Mouse (Mus musculus) CH12.LX (cell line): ENCODE data around the gene Layn. TPM values are rescaled to one million over a fixed set of nuclear protein-coding genes. Genes with fewer than 3 reads are reported as not detected.

ENCODE experiments used
- DNase-seq: peaks from one replicate; pipeline ENCODE4 v3.0.0-alpha.2; 2013; ENCODE audit errors: extremely low read depth
- H3K27ac ChIP-seq: 2 replicates; pipeline ENCODE4 v1.5.1; 2012; ENCODE audit warnings: low read depth, mild to moderate bottlenecking, control low read depth, moderate library complexity; ENCODE audit not compliant: insufficient read depth
- H3K27me3 ChIP-seq: replicated peaks from 2 replicates; pipeline ENCODE3; 2012; ENCODE audit warnings: inconsistent platforms
- H3K36me3 ChIP-seq, 2 experiments: replicated peaks in 1 of 2; 2 replicates each; pipeline versions ENCODE3 to v1.6.1; 2012; ENCODE audit warnings: inconsistent platforms in 1 of 2, low read length in 1 of 2, mild to moderate bottlenecking in 1 of 2, mixed read lengths in 1 of 2, moderate library complexity in 1 of 2; ENCODE audit not compliant: control insufficient read depth in 1 of 2, insufficient read depth in 1 of 2
- H3K4me1 ChIP-seq, 2 experiments: 2 replicates each; pipeline ENCODE4 v1.6.1; 2012; ENCODE audit warnings: inconsistent platforms in 1 of 2, moderate library complexity in 1 of 2; ENCODE audit not compliant: insufficient read depth in 2 of 2, control insufficient read depth in 1 of 2
- H3K4me2 ChIP-seq: 2 replicates; pipeline ENCODE4 v1.6.1; 2012; ENCODE audit warnings: low read depth, mild to moderate bottlenecking, control low read depth; ENCODE audit not compliant: poor library complexity, insufficient read depth, severe bottlenecking
- H3K4me3 ChIP-seq, 3 experiments: fragments of 150-350 bp in 1 of 3; sonication (generic) in 1 of 3; replicated peaks in 1 of 3; 2 replicates each; pipeline versions ENCODE3 to v1.5.1; 2011 to 2012; ENCODE audit warnings: low read depth in 2 of 3, low read length in 2 of 3, mild to moderate bottlenecking in 2 of 3, moderate library complexity in 2 of 3, control low read depth in 1 of 3, improper control_type of control experiment in 1 of 3, inconsistent platforms in 1 of 3, mixed read lengths in 1 of 3; ENCODE audit not compliant: poor library complexity in 1 of 3
- H3K79me2 ChIP-seq: replicated peaks from 2 replicates; pipeline ENCODE4 v1.6.1; 2012; ENCODE audit warnings: mild to moderate bottlenecking, moderate library complexity; ENCODE audit not compliant: control insufficient read depth, poor library complexity, insufficient read depth, severe bottlenecking; ENCODE audit errors: extremely low read depth
- H3K9ac ChIP-seq: 2 replicates; pipeline ENCODE4 v1.6.1; 2012; ENCODE audit warnings: low read depth, mild to moderate bottlenecking, control low read depth, moderate library complexity; ENCODE audit not compliant: insufficient read depth
- H3K9me3 ChIP-seq: replicated peaks from 2 replicates; pipeline ENCODE3; 2012; ENCODE audit warnings: low read length, inconsistent platforms, mixed read lengths
- CHD2 ChIP-seq: IDR thresholded peaks from 2 replicates; pipeline ENCODE4 v1.6.1; 2011; ENCODE audit warnings: low read length, improper control_type of control experiment
- CTCF ChIP-seq, 2 experiments: IDR thresholded peaks in 1 of 2; conservative IDR thresholded peaks in 1 of 2; 2 replicates each; pipeline ENCODE4 v1.5.1; 2011 to 2012; ENCODE audit warnings: low read depth in 2 of 2, low read length in 2 of 2, improper control_type of control experiment in 1 of 2, inconsistent platforms in 1 of 2, mild to moderate bottlenecking in 1 of 2, moderate library complexity in 1 of 2
- E2F4 ChIP-seq: IDR thresholded peaks from 2 replicates; pipeline ENCODE4 v1.6.1; 2011; ENCODE audit warnings: low read depth, low read length, improper control_type of control experiment; ENCODE audit not compliant: insufficient replicate concordance
- ELF1 ChIP-seq: IDR thresholded peaks from 2 replicates; pipeline ENCODE4 v1.6.1; 2014; ENCODE audit warnings: low read depth, mild to moderate bottlenecking, inconsistent platforms, low read length, improper control_type of control experiment
- ETS1 ChIP-seq: conservative IDR thresholded peaks from 2 replicates; pipeline ENCODE4 v1.6.1; 2012; ENCODE audit warnings: low read depth, mild to moderate bottlenecking, inconsistent platforms, low read length, improper control_type of control experiment, moderate library complexity
- HCFC1 ChIP-seq: IDR thresholded peaks from 2 replicates; pipeline ENCODE4 v1.6.1; 2012; ENCODE audit warnings: low read depth, mild to moderate bottlenecking, inconsistent platforms, low read length, improper control_type of control experiment
- IRF4 ChIP-seq: IDR thresholded peaks from 2 replicates; pipeline ENCODE4 v1.6.1; 2014; ENCODE audit warnings: low read depth, mild to moderate bottlenecking, inconsistent platforms, low read length, improper control_type of control experiment
- JUN ChIP-seq: IDR thresholded peaks from 2 replicates; pipeline ENCODE4 v1.6.1; 2011; ENCODE audit warnings: low read depth, mild to moderate bottlenecking, low read length, improper control_type of control experiment, moderate library complexity; ENCODE audit not compliant: insufficient read depth
- JUND ChIP-seq: conservative IDR thresholded peaks from 2 replicates; pipeline ENCODE4 v1.6.1; 2011; ENCODE audit warnings: low read depth, low read length, improper control_type of control experiment
- KAT2A ChIP-seq: IDR thresholded peaks from 2 replicates; pipeline ENCODE4 v1.6.1; 2012; ENCODE audit warnings: low read length, improper control_type of control experiment, inconsistent platforms; ENCODE audit not compliant: insufficient replicate concordance
- MAX ChIP-seq: IDR thresholded peaks from 2 replicates; pipeline ENCODE4 v1.6.1; 2011; ENCODE audit warnings: low read length, improper control_type of control experiment
- MAZ ChIP-seq: IDR thresholded peaks from 2 replicates; pipeline ENCODE4 v1.6.1; 2012; ENCODE audit warnings: low read depth, mild to moderate bottlenecking, inconsistent platforms, low read length, improper control_type of control experiment, moderate library complexity
- MXI1 ChIP-seq: IDR thresholded peaks from 2 replicates; pipeline ENCODE4 v1.6.1; 2011; ENCODE audit warnings: mild to moderate bottlenecking, low read depth, low read length, improper control_type of control experiment
- MYC ChIP-seq: IDR thresholded peaks from 2 replicates; pipeline ENCODE4 v1.6.1; 2011; ENCODE audit warnings: low read depth, mild to moderate bottlenecking, improper control_type of control experiment, low read length
- NRF1 ChIP-seq: IDR thresholded peaks from 2 replicates; pipeline ENCODE4 v1.6.1; 2014; ENCODE audit warnings: low read depth, mild to moderate bottlenecking, inconsistent platforms, low read length, improper control_type of control experiment, moderate library complexity
- RCOR1 ChIP-seq: conservative IDR thresholded peaks from 2 replicates; pipeline ENCODE4 v1.6.1; 2012; ENCODE audit warnings: low read depth, mild to moderate bottlenecking, inconsistent platforms, low read length, improper control_type of control experiment
- SMC3 ChIP-seq: IDR thresholded peaks from 2 replicates; pipeline ENCODE4 v1.6.1; 2011; ENCODE audit warnings: low read depth, low read length, improper control_type of control experiment
- TCF12 ChIP-seq: IDR thresholded peaks from 2 replicates; pipeline ENCODE4 v1.6.1; 2014; ENCODE audit warnings: low read depth, mild to moderate bottlenecking, inconsistent platforms, low read length, improper control_type of control experiment
- UBTF ChIP-seq: IDR thresholded peaks from 2 replicates; pipeline ENCODE4 v1.6.1; 2012; ENCODE audit warnings: low read depth, mild to moderate bottlenecking, inconsistent platforms, low read length, improper control_type of control experiment, moderate library complexity
- USF1 ChIP-seq: IDR thresholded peaks from 2 replicates; pipeline ENCODE4 v1.6.1; 2014; ENCODE audit warnings: low read depth, mild to moderate bottlenecking, inconsistent platforms, low read length, improper control_type of control experiment
- ZKSCAN1 ChIP-seq: IDR thresholded peaks from 2 replicates; pipeline ENCODE4 v1.6.1; 2012; ENCODE audit warnings: low read depth, inconsistent platforms, low read length, improper control_type of control experiment, borderline replicate concordance
- ZMIZ1 ChIP-seq: IDR thresholded peaks from 2 replicates; pipeline ENCODE4 v1.6.1; 2012; ENCODE audit warnings: low read depth, mild to moderate bottlenecking, inconsistent platforms, low read length, improper control_type of control experiment
- ZNF384 ChIP-seq: IDR thresholded peaks from 2 replicates; pipeline ENCODE4 v1.6.1; 2012; ENCODE audit warnings: low read depth, low read length, improper control_type of control experiment, inconsistent platforms
- dilution Hi-C: fragments of 300-500 bp; cut with MboI; formaldehyde crosslinking; loops from 2 replicates; pipeline ENCODE4 v1.14.3; 2020; ENCODE audit warnings: low sequenced_read_pairs; ENCODE audit not compliant: extremely low pct_unique_long_range_greater_than_20kb, extremely low pct_ligation_motif_present
- in situ Hi-C: fragments of 300-500 bp; cut with MboI; formaldehyde crosslinking; loops from 3 replicates; pipeline ENCODE4 v1.14.3; 2019; ENCODE audit warnings: low sequenced_read_pairs, low pct_ligation_motif_present, low pct_unique_long_range_greater_than_20kb, mixed read lengths
- polyA plus RNA-seq: library from polyadenylated mRNA; unstranded; fragments of >175 nt; gene quantifications from 2 replicates; pipeline ENCODE4 v1.2.1, GENCODE M21; 2012; ENCODE audit warnings: low read depth; ENCODE audit not compliant: insufficient read length
- total RNA-seq, 2 experiments: library from RNA; depleted of rRNA; stranded (reverse); fragments of 300-350 nt in 1 of 2; fragments of >200 nt in 1 of 2; gene quantifications; 2 replicates each; pipeline ENCODE4 v1.2.3; 2012 to 2014

Gene Layn
- total and polyA plus RNA-seq, 3 experiments, result not detected

GRCm38 (mm10) chr9:51101756-51102425, 25.0 kb upstream of the Layn start, which contains the start of gene 4833427G06Rik:
TSS of gene 4833427G06Rik (minus strand) at chr9:51102078.
- no peak within 1 kb of the TSS for H3K9ac ChIP-seq
- TF ChIP-seq MXI1, result no peak
- TF ChIP-seq ELF1, result no peak
- no peak for TF ChIP-seq TCF12
- no peak for TF ChIP-seq ZNF384
- no peak for TF ChIP-seq MAX
- TF ChIP-seq USF1, result no peak
- no peak for TF ChIP-seq HCFC1
- no peak for TF ChIP-seq ZMIZ1
- no peak for TF ChIP-seq IRF4
- no peak for TF ChIP-seq SMC3
- no peak for TF ChIP-seq MYC
- no peak for TF ChIP-seq UBTF
- no peak for TF ChIP-seq CHD2
- TF ChIP-seq E2F4, result no peak
- no peak for TF ChIP-seq RCOR1
- TF ChIP-seq NRF1, result no peak
- TF ChIP-seq CTCF (conservative IDR thresholded peaks at IDR 0.05 in 1 of 2, IDR thresholded peaks at IDR 0.05 in 1 of 2; ENCODE audit: low read depth in 2 of 2, low read length in 2 of 2), result no peak
- no peak for TF ChIP-seq KAT2A
- TF ChIP-seq ETS1, result no peak
- H3K36me3 ChIP-seq, result no peaks in the 10 kb centered on the region
- H3K9me3 ChIP-seq, result peaks cover 7% of the 10 kb centered on the region
- H3K4me1 ChIP-seq, result peaks cover 0 to 5% of the 10 kb centered on the region in 2 experiments; a peak in 2 of 4 replicates
- DNase-seq, result no peak
- H3K4me3 ChIP-seq, result no peak within 1 kb of the TSS
- dilution Hi-C loops, result no loop called here
- no peaks in the 10 kb centered on the region for H3K27me3 ChIP-seq
- H3K4me2 ChIP-seq, result no peak within 1 kb of the TSS
- H3K79me2 ChIP-seq, result no peaks in the 10 kb centered on the region; the same call in 1 of the 2 replicates
- in situ Hi-C loops, result no loop called here
- no peak within 1 kb of the TSS for H3K27ac ChIP-seq

DNA sequence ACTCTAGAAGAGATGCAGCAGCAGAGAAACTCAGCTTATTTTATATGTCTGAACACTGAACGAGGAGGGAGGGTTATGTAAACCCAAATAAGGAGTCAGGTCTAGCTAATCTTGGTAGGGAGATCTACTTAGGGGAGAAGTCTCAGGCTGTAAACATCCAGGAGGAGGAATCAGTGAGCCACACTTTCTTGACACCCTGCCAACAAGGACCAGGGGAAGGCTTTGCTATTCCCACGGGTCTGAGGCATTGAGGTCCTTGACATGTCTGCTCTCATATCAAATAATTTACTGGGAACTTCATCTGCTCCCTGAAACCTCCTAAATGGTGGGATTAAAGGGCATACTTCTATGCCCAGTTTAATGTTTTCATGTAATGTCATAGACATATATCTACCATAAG, 19.4 kb upstream of the Layn start:
- no peaks in the 10 kb centered on the region for H3K79me2 ChIP-seq
- no peaks in the 10 kb centered on the region for H3K36me3 ChIP-seq
- H3K27ac ChIP-seq, result no peak overlapping the region
- DNase-seq, result no peak
- no peak overlapping the region for H3K4me3 ChIP-seq
- in situ Hi-C loops, result no loop called here
- no peaks in the 10 kb centered on the region for H3K4me1 ChIP-seq
- TF ChIP-seq ETS1 (no peak), MAZ (no peak), ZMIZ1 (no peak), JUND (no peak), JUN (no peak), ELF1 (no peak), ZKSCAN1 (no peak), USF1 (no peak), CHD2 (no peak), RCOR1 (no peak), CTCF (conservative IDR thresholded peaks at IDR 0.05 in 1 of 2, IDR thresholded peaks at IDR 0.05 in 1 of 2; ENCODE audit: low read depth in 2 of 2, low read length in 2 of 2) (no peak)
- TF ChIP-seq, all 38 proteins: peak for 0
- H3K9me3 ChIP-seq, result no peaks in the 10 kb centered on the region
- no peak overlapping the region for H3K9ac ChIP-seq
- H3K27me3 ChIP-seq, result no peaks in the 10 kb centered on the region
- dilution Hi-C loops, result no loop called here
- H3K4me2 ChIP-seq, result no peak overlapping the region
